Mouse (Mus musculus) G1E (cell line): Measurements from ENCODE around the gene Cyp27a1.

Source experiments
- POLR2AphosphoS5 ChIP-seq: IDR thresholded peaks from 2 replicates; pipeline ENCODE4 v1.6.1; 2012; ENCODE audit warnings: low read depth, low read length, inconsistent platforms; ENCODE audit not compliant: insufficient replicate concordance
- TAL1 ChIP-seq: conservative IDR thresholded peaks from 2 replicates; pipeline ENCODE4 v1.6.1; 2012; ENCODE audit warnings: low read depth, low read length, inconsistent platforms, mixed read lengths

- TF ChIP-seq TAL1: no peak
- no peak for TF ChIP-seq POLR2AphosphoS5
These were observed 48.2 kb upstream of the Cyp27a1 start for GRCm38 (mm10) chr1:74665153-74665552.
